Mouse (Mus musculus): ENCODE data around the gene Arhgef7. TPM values are rescaled to one million over a fixed set of nuclear protein-coding genes. Genes with fewer than 3 reads are reported as not detected.

Gene Arhgef7
- polyA plus RNA-seq, 1 experiment from 2014 or later: 54.1 TPM

DNA sequence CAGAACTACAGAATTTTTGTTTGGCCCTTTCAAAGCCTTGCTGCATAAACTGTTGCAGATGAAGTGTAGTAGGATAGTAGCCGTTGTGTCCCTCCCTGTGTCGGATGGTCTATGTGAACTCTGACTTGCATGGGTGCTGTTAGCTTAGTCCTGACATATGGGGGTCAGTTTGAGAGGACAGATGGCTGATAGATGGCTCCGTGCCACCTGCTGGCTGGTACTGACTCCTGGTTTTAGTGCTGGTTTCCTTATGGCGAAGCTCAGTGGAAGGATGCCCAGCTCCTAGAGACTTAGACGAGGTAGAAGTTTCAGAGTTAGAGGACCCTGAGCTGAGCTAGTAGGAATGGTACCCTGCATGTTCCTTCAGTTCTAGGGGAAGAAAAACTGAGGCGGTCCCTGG lies 42.5 kb downstream of the Arhgef7 start:
- no peaks in the 10 kb centered on the region for H3K9me3 ChIP-seq (replicated peaks; ENCODE audit: control insufficient read depth, low read length)
- H3K36me3 ChIP-seq (ENCODE audit: control insufficient read depth, insufficient read depth): 0 out of 2 replicates have a peak, but pooled peaks cover 4% of the 10 kb centered on the region
- ATAC-seq (replicated peaks; ENCODE audit: extremely low read depth, insufficient read depth, low FRiP score): no peak
- H3K9ac ChIP-seq (ENCODE audit: low read length): no peak overlapping the region
- no peaks in the 10 kb centered on the region for H3K27me3 ChIP-seq (ENCODE audit: control insufficient read depth, insufficient read depth, low read length)
- no peak overlapping the region for H3K4me3 ChIP-seq (ENCODE audit: low read length)
- H3K4me1 ChIP-seq (ENCODE audit: control insufficient read depth, insufficient read depth, low read length): peaks cover 27% of the 10 kb centered on the region
- 92% methylated on average over 6 of the region's 6 CpGs for WGBS
- no peak overlapping the region for H3K4me2 ChIP-seq (ENCODE audit: low read depth, low read length)
- no peak overlapping the region for H3K27ac ChIP-seq (ENCODE audit: low read length)

DNA sequence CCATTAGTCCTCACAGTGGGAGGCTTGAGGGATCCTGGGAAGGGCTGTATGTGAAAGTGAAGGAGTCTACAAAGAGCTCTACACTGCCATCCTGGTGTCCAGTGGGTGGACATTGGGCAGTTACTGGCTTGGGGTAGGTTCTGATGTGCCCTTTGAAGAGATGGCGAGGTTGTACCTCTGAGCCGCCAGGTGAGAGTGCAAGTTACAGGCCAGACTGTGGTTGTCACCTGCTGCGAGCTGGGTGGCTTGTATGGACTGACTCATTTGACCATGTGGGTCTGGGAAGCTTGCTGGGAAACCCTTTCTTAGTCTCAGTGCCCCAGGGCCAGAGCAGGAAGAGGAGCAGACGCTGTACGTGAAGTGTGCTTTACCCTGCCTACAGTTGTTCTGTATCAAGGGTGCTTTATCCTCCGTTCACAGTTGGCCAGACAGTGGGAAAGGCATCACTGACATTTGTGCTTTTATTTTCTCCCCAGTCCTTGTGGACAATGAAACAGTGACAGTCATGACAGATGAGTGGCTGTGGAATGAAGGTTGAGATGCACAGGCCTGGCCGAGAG lies 43.1 kb downstream of the Arhgef7 start:
- H3K4me3 ChIP-seq (ENCODE audit: low read length): no peak overlapping the region
- peaks cover 33% of the 10 kb centered on the region for H3K4me1 ChIP-seq (ENCODE audit: control insufficient read depth, insufficient read depth, low read length)
- no peak for ATAC-seq (replicated peaks; ENCODE audit: extremely low read depth, insufficient read depth, low FRiP score)
- 0 out of 2 replicates have a peak, but pooled peaks cover 4% of the 10 kb centered on the region for H3K36me3 ChIP-seq (ENCODE audit: control insufficient read depth, insufficient read depth)
- no peak overlapping the region for H3K27ac ChIP-seq (ENCODE audit: low read length)
- WGBS: 60% methylated on average over 7 of the region's 7 CpGs
- no peak overlapping the region for H3K9ac ChIP-seq (ENCODE audit: low read length)
- H3K4me2 ChIP-seq (ENCODE audit: low read depth, low read length): no peak overlapping the region
- no peaks in the 10 kb centered on the region for H3K9me3 ChIP-seq (replicated peaks; ENCODE audit: control insufficient read depth, low read length)
- H3K27me3 ChIP-seq (ENCODE audit: control insufficient read depth, insufficient read depth, low read length): no peaks in the 10 kb centered on the region

GRCm38 (mm10) chr8:11771608-11772007 lies 44.1 kb downstream of the Arhgef7 start:
- WGBS: 89% methylated on average over 5 of the region's 5 CpGs
- H3K4me1 ChIP-seq (ENCODE audit: control insufficient read depth, insufficient read depth, low read length): peaks cover 43% of the 10 kb centered on the region

DNA sequence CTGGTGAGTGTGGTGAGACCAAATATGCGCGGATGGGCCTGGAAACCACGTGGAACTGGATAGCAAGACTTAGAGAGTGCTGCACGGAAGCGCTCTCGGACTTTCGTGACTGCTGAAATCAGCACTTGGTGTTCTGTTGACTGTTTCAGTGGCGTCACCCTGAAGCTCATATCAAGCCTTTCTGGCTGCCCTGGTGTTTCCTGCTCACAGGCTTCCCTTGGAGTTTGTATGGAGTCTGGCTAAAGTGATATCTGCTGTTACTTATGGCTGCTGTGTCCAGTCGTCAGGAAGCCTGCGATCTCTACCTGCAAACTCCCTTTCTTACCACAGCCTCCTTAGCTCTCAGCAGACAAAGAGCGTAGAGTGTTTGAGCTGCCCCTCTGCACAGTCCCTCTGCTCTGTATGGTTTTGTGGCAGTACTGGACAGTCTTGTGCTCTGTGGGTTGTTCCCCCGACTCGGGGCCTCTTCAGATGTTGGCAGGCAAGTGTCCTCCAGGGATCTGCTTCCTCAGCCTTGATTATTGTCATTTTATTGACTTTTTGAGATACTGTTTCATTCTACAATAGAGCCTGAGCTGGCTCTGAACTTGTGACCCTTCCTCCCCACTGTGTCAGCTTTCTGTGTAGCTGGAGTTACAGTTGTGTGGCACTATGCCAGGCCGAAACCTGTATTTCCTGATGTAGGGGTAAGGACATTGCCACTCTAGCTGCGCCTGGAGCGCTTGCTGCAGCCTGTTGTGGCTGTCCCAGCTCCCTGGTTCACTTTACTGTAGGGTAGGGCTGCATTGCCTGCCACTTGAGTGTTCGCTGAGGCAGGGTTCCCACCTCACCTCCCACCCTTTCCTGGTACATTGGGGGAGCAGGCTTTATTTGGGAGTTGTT lies 46.9 kb downstream of the Arhgef7 start:
- WGBS: 36% methylated on average over 17 of the region's 17 CpGs
- Histone ChIP-seq H3K9ac (ENCODE audit: low read length) (peak overlapping the region; percentile 47; the same call in 1 of the 2 replicates), H3K27ac (ENCODE audit: low read length) (peak overlapping the region; percentile 80), H3K4me2 (ENCODE audit: low read depth, low read length) (peak overlapping the region; percentile 27; the same call in 1 of the 2 replicates), H3K4me1 (ENCODE audit: control insufficient read depth, insufficient read depth, low read length) (peaks cover 65% of the 10 kb centered on the region), H3K4me3 (ENCODE audit: low read length) (no peak overlapping the region), H3K27me3 (ENCODE audit: control insufficient read depth, insufficient read depth, low read length) (no peaks in the 10 kb centered on the region), H3K9me3 (replicated peaks; ENCODE audit: control insufficient read depth, low read length) (no peaks in the 10 kb centered on the region), H3K36me3 (ENCODE audit: control insufficient read depth, insufficient read depth) (0 out of 2 replicates have a peak, but pooled peaks cover 2% of the 10 kb centered on the region)
- ATAC-seq (replicated peaks; ENCODE audit: extremely low read depth, insufficient read depth, low FRiP score): 0 out of 2 replicates have a peak, but pooled peaks have one; percentile 37

More at GRCm38 (mm10) chr8:11771608-11772007, 44.1 kb downstream of the Arhgef7 start:
- no peak overlapping the region for H3K27ac ChIP-seq (ENCODE audit: low read length)
- no peaks in the 10 kb centered on the region for H3K27me3 ChIP-seq (ENCODE audit: control insufficient read depth, insufficient read depth, low read length)
- H3K4me2 ChIP-seq (ENCODE audit: low read depth, low read length): no peak overlapping the region
- no peak overlapping the region for H3K4me3 ChIP-seq (ENCODE audit: low read length)
- H3K9me3 ChIP-seq (replicated peaks; ENCODE audit: control insufficient read depth, low read length): no peaks in the 10 kb centered on the region
- H3K9ac ChIP-seq (ENCODE audit: low read length): no peak overlapping the region
- 0 out of 2 replicates have a peak, but pooled peaks cover 4% of the 10 kb centered on the region for H3K36me3 ChIP-seq (ENCODE audit: control insufficient read depth, insufficient read depth)
- ATAC-seq (replicated peaks; ENCODE audit: extremely low read depth, insufficient read depth, low FRiP score): no peak

- H3K36me3 ChIP-seq (ENCODE audit: control insufficient read depth, insufficient read depth): 0 out of 2 replicates have a peak, but pooled peaks cover 2% of the 10 kb centered on the region
- WGBS: 9% methylated on average over 7 of the region's 7 CpGs
- H3K4me2 ChIP-seq (ENCODE audit: low read depth, low read length): 0 out of 2 replicates have a peak overlapping the region, but pooled peaks have one; percentile 3
- H3K9me3 ChIP-seq (replicated peaks; ENCODE audit: control insufficient read depth, low read length): no peaks in the 10 kb centered on the region
- H3K27me3 ChIP-seq (ENCODE audit: control insufficient read depth, insufficient read depth, low read length): no peaks in the 10 kb centered on the region
- ATAC-seq (replicated peaks; ENCODE audit: extremely low read depth, insufficient read depth, low FRiP score): peak; percentile 34; the same call in 1 of the 2 replicates
- H3K9ac ChIP-seq (ENCODE audit: low read length): no peak overlapping the region
- peaks cover 71% of the 10 kb centered on the region for H3K4me1 ChIP-seq (ENCODE audit: control insufficient read depth, insufficient read depth, low read length)
- H3K27ac ChIP-seq (ENCODE audit: low read length): peak overlapping the region; percentile 80
- no peak overlapping the region for H3K4me3 ChIP-seq (ENCODE audit: low read length)
Measured at GRCm38 (mm10) chr8:11775889-11776288, 48.4 kb downstream of the Arhgef7 start.

GRCm38 (mm10) chr8:11776451-11777180 lies 49.1 kb downstream of the Arhgef7 start:
- H3K9me3 ChIP-seq (replicated peaks; ENCODE audit: control insufficient read depth, low read length): no peaks in the 10 kb centered on the region
- no peak overlapping the region for H3K4me3 ChIP-seq (ENCODE audit: low read length)
- H3K27ac ChIP-seq (ENCODE audit: low read length): peak overlapping the region; percentile 80
- peaks cover 68% of the 10 kb centered on the region for H3K4me1 ChIP-seq (ENCODE audit: control insufficient read depth, insufficient read depth, low read length)
- ATAC-seq (replicated peaks; ENCODE audit: extremely low read depth, insufficient read depth, low FRiP score): no peak
- peaks cover 6% of the 10 kb centered on the region; the same call in 1 of the 2 replicates for H3K36me3 ChIP-seq (ENCODE audit: control insufficient read depth, insufficient read depth)
- no peak overlapping the region for H3K4me2 ChIP-seq (ENCODE audit: low read depth, low read length)
- no peak overlapping the region for H3K9ac ChIP-seq (ENCODE audit: low read length)
- H3K27me3 ChIP-seq (ENCODE audit: control insufficient read depth, insufficient read depth, low read length): no peaks in the 10 kb centered on the region
- 75% methylated on average over 8 of the region's 8 CpGs for whole genome bisulfite sequencing

- peak; percentile 26; the same call in 1 of the 2 replicates for ATAC-seq (replicated peaks; ENCODE audit: extremely low read depth, insufficient read depth, low FRiP score)
- H3K4me1 ChIP-seq (ENCODE audit: control insufficient read depth, insufficient read depth, low read length): peaks cover 68% of the 10 kb centered on the region
- H3K9ac ChIP-seq (ENCODE audit: low read length): no peak overlapping the region
- H3K27me3 ChIP-seq (ENCODE audit: control insufficient read depth, insufficient read depth, low read length): no peaks in the 10 kb centered on the region
- WGBS: 46% methylated on average over 10 of the region's 10 CpGs
- no peak overlapping the region for H3K4me3 ChIP-seq (ENCODE audit: low read length)
- no peak overlapping the region for H3K4me2 ChIP-seq (ENCODE audit: low read depth, low read length)
- no peaks in the 10 kb centered on the region for H3K9me3 ChIP-seq (replicated peaks; ENCODE audit: control insufficient read depth, low read length)
- peaks cover 5% of the 10 kb centered on the region; the same call in 1 of the 2 replicates for H3K36me3 ChIP-seq (ENCODE audit: control insufficient read depth, insufficient read depth)
- peak overlapping the region; percentile 41 for H3K27ac ChIP-seq (ENCODE audit: low read length)
Measured at GRCm38 (mm10) chr8:11777201-11777600, 49.7 kb downstream of the Arhgef7 start.

DNA sequence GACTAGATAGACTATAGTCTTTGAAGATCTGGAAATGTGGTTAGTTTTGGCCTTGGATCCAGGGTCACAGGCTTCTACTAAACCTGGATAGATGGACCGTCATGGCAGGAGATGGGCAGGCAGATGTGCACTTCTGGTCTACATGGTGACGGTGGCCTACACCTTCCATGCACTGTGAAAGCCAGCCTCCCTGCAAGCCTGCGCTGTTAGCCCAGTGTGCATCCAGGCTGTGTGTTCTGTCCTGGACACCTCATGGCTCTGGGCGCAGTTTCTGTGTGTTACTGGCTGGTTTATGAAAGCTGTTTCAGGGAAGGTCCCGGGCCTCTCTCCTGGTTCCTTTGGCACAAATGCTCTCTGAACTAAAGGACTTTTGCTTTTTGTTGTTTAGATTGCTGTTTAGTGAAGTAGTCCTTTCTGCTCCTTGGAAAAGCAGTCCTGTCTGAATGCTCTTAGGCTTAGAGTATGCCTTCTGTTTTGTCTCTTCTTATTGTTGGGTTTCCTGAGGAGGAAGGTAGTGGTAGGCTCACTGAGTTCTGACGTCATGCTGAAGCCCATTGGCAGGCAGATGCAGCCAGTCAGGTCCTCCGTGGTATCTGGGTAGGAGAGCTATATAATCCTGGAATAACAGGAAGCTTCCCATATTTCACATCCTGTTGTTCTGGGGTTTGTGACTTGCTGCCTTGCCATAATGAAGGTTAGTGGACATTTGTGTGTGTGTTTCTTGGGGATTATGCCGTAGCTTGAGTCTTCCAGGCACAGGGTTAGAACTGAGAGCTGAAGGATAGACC lies 51.3 kb downstream of the Arhgef7 start:
- peaks cover 61% of the 10 kb centered on the region for H3K4me1 ChIP-seq (ENCODE audit: control insufficient read depth, insufficient read depth, low read length)
- H3K27me3 ChIP-seq (ENCODE audit: control insufficient read depth, insufficient read depth, low read length): no peaks in the 10 kb centered on the region
- peak overlapping the region; percentile 83 for H3K27ac ChIP-seq (ENCODE audit: low read length)
- peak overlapping the region; percentile 44 for H3K4me3 ChIP-seq (ENCODE audit: low read length)
- ATAC-seq (replicated peaks; ENCODE audit: extremely low read depth, insufficient read depth, low FRiP score): no peak
- H3K9ac ChIP-seq (ENCODE audit: low read length): peak overlapping the region; percentile 34
- H3K9me3 ChIP-seq (replicated peaks; ENCODE audit: control insufficient read depth, low read length): no peaks in the 10 kb centered on the region
- peak overlapping the region; percentile 35 for H3K4me2 ChIP-seq (ENCODE audit: low read depth, low read length)
- H3K36me3 ChIP-seq (ENCODE audit: control insufficient read depth, insufficient read depth): peaks cover 18% of the 10 kb centered on the region
- WGBS: 67% methylated on average over 8 of the region's 8 CpGs
